Mouse (Mus musculus) brain, embryonic 14.5 days (tissue): ENCODE results near the gene Kit.

Experiments
- CTCF ChIP-seq: fragments of 200-500 bp; IDR thresholded peaks from 2 replicates; pipeline ENCODE4 v1.5.1; 2012; ENCODE audit warnings: inconsistent platforms, mild to moderate bottlenecking, moderate library complexity, borderline replicate concordance; ENCODE audit not compliant: insufficient read depth, insufficient read length; ENCODE audit errors: extremely low read depth
- POLR2A ChIP-seq: fragments of 200-500 bp; IDR thresholded peaks from 2 replicates; pipeline ENCODE4 v1.6.1; 2012; ENCODE audit warnings: mild to moderate bottlenecking, inconsistent platforms, borderline replicate concordance; ENCODE audit not compliant: poor library complexity, insufficient read depth, insufficient read length, severe bottlenecking; ENCODE audit errors: extremely low read depth

DNA sequence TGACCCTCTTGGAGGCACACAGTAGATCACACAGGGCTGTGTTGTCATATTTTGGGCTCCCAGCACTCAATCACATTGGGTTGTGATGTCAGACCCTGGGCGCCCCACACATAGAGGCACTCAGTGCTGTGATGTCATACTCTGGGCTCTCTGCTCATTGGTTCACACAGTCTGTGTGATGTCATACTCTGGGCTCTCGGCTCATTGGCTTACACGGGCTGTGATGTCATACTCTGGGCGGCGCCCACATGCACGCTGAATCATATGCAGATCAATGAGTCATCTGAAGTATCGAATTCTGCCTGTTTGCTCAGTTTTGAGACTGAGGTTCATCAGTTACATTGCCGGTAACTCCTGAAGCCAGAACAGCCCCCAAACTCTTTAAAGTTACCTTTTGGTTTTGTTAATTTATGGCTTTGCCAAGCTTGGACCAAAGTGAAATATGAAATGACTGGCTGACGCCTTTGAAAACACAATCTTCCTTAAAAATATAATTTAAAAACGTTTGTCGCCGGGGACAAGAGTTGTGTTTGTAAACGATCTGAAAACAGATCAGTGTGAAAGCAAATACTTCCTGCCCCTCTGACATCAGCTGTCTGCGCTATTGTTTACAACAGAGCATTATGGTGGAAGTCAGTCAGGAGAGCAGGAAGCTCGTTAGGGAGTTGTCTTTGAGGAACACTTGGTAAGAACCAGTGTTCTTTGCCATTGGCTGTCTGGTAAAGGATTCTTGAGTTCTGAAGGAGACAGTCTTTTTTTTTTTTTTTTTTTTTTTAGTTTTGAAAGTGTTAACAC, 15.0 kb downstream of the Kit start:
- TF ChIP-seq CTCF (no peak), POLR2A (no peak)
